Mouse (Mus musculus): ENCODE data around the gene Plppr2. TPM values are rescaled to one million over a fixed set of nuclear protein-coding genes. Genes with fewer than 3 reads are reported as not detected.

Gene Plppr2
- total and polyA plus RNA-seq, 2 experiments from 2014 or later, result 108 to 144 TPM

DNA sequence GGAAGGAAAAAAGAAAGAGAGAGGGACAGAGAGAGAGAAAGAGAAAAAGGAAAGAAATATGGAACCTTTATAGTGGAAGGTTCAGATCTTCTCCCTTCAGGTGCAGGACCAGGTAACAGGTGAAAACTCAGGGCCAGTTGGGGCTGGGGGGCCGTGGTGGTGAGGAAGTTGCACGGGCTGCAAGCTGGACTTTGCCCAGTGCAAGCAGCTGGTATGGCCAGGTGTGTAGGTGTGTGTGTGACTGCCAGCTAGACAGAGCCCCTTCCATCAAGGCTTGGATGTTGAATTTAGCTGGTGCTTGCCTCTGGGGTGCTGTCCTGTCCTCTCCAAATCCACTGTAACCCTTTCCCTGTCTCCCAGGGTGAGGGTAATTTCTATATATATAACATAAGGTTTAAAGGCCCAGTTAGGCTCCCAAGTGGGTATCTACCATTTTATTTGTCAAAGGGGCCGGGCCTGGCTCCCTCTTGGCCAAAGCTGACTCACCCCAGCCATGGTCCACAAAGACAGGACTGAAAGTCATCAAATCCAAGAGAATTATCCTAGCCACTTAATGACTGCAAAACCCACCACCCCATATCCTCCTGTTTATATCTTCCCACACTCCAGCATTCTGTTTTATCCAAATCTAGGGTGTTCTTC lies 19.9 kb upstream of the Plppr2 start:
- Histone ChIP-seq H3K36me3 (ENCODE audit: insufficient read depth) (peaks cover 21% of the 10 kb centered on the region), H3K9me3 (ENCODE audit: low read length) (no peaks in the 10 kb centered on the region), H3K4me3 (ENCODE audit: low read depth, low read length) (peak overlapping the region; percentile 68), H3K4me1 (ENCODE audit: insufficient read depth) (peaks cover 4% of the 10 kb centered on the region; the same call in 1 of the 2 replicates), H3K27ac (ENCODE audit: low read depth, low read length) (peak overlapping the region; percentile 92), H3K27me3 (ENCODE audit: insufficient read depth, low read length) (no peaks in the 10 kb centered on the region), H3K4me2 (ENCODE audit: low read depth) (peak overlapping the region; percentile 69), H3K9ac (peak overlapping the region; percentile 60)
- no peak for DNase-seq
- ATAC-seq, result no peak
- TF ChIP-seq CTCF (IDR thresholded peaks at IDR 0.05; ENCODE audit: low read depth), result no peak
- WGBS, result 75% methylated on average over 3 of the region's 3 CpGs

DNA sequence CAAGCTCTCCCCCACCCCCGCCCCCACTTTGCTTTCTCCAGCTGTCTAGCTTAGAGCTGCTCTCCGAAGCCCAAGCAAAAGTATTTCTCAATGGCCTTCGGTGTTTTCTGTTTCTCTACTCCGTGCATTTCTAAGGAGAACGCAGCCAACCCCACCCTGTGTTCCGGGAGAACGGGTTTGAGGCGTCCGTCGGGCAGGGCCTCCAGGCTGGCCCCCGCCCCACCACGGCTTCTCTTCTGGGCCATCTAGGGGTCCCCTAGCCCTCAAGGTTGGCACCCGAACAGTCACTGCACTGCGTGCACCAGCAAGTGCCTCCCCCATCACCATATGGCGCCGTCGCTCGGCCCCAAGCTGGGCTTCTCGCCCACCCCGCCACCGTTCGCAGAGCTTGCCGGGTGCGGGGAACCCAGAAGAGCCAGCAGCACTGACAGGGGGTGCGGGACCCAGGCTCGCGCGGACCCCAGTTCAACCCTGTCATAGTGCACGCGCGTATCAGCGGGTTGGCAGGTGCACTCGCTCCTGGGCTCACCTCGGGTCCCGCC lies 19.3 kb upstream of the Plppr2 start:
- 1% methylated on average over 35 of the region's 35 CpGs for WGBS
- ATAC-seq, result peak; percentile 86
- Histone ChIP-seq H3K27me3 (ENCODE audit: insufficient read depth, low read length) (no peaks in the 10 kb centered on the region), H3K4me3 (ENCODE audit: low read depth, low read length) (peak overlapping the region; percentile 68), H3K9me3 (ENCODE audit: low read length) (no peaks in the 10 kb centered on the region), H3K4me1 (ENCODE audit: insufficient read depth) (peaks cover 4% of the 10 kb centered on the region; the same call in 1 of the 2 replicates), H3K4me2 (ENCODE audit: low read depth) (peak overlapping the region; percentile 69), H3K36me3 (ENCODE audit: insufficient read depth) (peaks cover 21% of the 10 kb centered on the region), H3K9ac (peak overlapping the region; percentile 60), H3K27ac (ENCODE audit: low read depth, low read length) (peak overlapping the region; percentile 92)
- TF ChIP-seq CTCF (IDR thresholded peaks at IDR 0.05; ENCODE audit: low read depth), result no peak
- DNase-seq, result peak; percentile 84

DNA sequence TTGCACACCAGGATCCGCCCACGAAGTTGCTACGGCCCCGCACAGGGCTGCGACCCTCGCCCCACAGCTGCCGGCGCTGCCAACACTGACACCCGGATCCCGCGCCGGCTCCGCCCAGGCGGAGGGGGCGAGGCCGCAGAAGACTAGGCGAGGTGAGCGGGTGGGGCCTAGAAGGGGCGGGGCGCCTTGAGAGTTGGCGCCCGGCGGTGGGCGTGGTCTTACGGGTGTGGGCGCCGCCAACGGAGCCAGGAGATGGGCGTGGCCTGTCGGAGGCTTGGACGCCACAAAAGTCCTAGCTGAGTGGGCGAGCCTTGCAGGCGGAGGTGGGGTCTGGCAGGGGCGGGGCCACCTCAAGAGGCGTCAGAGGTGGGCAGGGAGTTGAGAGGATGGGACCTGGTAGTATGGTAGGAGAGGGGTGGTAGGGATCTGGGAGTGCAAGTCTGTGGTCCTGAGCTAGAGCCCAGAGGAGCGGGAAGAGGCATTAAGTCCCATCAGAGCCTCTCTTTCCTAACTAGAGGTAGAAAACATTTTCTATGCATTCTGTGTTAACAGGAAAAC lies 18.7 kb upstream of the Plppr2 start, which contains the start of gene Rab3d:
Gene Rab3d, minus strand, starts transcription at position 158 of the 558 bp plus-strand sequence.
- Histone ChIP-seq H3K4me2 (ENCODE audit: low read depth) (peak within 1 kb of the TSS; percentile 69), H3K27ac (ENCODE audit: low read depth, low read length) (peak within 1 kb of the TSS; percentile 92), H3K27me3 (ENCODE audit: insufficient read depth, low read length) (no peaks in the 10 kb centered on the region), H3K36me3 (ENCODE audit: insufficient read depth) (peaks cover 17% of the 10 kb centered on the region), H3K4me1 (ENCODE audit: insufficient read depth) (peaks cover 4% of the 10 kb centered on the region; the same call in 1 of the 2 replicates), H3K4me3 (ENCODE audit: low read depth, low read length) (peak within 1 kb of the TSS; percentile 68), H3K9me3 (ENCODE audit: low read length) (no peaks in the 10 kb centered on the region), H3K9ac (peak within 1 kb of the TSS; percentile 60)
- TF ChIP-seq CTCF (IDR thresholded peaks at IDR 0.05; ENCODE audit: low read depth), result no peak
- peak; percentile 94 for DNase-seq
- ATAC-seq, result peak; percentile 87
- 2% methylated on average over 36 of the region's 36 CpGs for WGBS

DNA sequence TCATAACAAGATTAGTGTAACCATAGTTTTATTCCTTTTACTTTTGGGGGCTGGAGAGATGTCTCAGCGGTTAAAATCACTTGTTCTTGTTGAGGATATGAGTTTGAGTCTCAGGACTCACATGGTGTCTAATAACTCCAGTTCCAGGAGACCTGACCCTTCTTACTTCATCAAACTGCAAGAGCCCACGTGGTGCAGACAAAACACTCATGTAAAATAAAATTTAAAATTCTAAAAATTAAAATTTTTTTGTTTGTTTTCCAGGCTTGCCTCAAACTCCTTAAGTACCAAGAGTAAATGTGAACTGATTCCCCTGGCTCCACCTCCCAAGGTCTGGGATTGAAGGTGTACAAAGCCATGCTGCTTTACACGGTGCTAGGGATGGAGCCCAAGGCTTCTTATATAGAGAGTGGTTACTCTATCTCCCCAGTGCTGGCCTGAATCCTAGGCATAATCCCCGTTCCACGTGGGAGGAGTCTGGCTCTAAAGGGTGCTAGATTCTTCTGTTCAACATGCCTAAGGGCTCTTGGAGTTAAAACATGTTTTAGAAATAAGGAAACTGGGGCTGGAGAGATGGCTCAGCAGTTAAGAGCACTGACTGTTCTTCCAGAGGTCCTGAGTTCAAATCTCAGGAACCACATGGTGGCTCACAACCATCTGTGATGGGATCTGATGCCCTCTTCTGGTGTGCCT lies 18.0 kb upstream of the Plppr2 start:
- no peak for ATAC-seq
- 18% methylated on average over 5 of the region's 5 CpGs for WGBS
- no peak for TF ChIP-seq CTCF (IDR thresholded peaks at IDR 0.05; ENCODE audit: low read depth)
- H3K4me3 ChIP-seq (ENCODE audit: low read depth, low read length), result peak overlapping the region; percentile 68; the same call in 1 of the 2 replicates
- H3K27me3 ChIP-seq (ENCODE audit: insufficient read depth, low read length), result no peaks in the 10 kb centered on the region
- H3K4me1 ChIP-seq (ENCODE audit: insufficient read depth), result peaks cover 4% of the 10 kb centered on the region; the same call in 1 of the 2 replicates
- DNase-seq, result no peak
- H3K9ac ChIP-seq, result no peak overlapping the region
- H3K9me3 ChIP-seq (ENCODE audit: low read length), result no peaks in the 10 kb centered on the region
- peaks cover 12% of the 10 kb centered on the region for H3K36me3 ChIP-seq (ENCODE audit: insufficient read depth)
- H3K4me2 ChIP-seq (ENCODE audit: low read depth), result peak overlapping the region; percentile 69
- H3K27ac ChIP-seq (ENCODE audit: low read depth, low read length), result no peak overlapping the region

DNA sequence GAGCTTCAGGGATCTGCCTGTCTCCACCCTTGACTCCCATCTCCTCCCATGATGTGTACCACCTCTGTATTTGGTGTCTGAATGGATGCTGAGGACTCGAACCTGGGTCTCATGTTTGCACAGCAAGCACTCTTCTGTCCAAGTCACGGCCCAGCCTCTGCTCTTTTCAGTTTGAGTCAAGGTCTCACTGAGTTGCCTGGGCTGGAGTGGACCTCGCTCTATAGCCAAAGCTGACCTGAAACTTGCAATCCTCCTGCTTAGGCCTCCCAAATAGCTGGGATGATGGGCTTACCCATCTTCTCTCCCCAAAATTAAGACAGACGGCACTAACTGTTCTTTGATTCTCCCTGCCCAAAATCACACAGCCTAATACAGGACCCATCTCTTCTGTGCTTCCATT lies 13.8 kb upstream of the Plppr2 start:
- H3K9ac ChIP-seq, result no peak overlapping the region
- H3K27me3 ChIP-seq (ENCODE audit: insufficient read depth, low read length), result no peaks in the 10 kb centered on the region
- H3K4me2 ChIP-seq (ENCODE audit: low read depth), result no peak overlapping the region
- TF ChIP-seq CTCF (IDR thresholded peaks at IDR 0.05; ENCODE audit: low read depth), result no peak
- H3K27ac ChIP-seq (ENCODE audit: low read depth, low read length), result no peak overlapping the region
- 96% methylated on average over 4 of the region's 4 CpGs for WGBS
- DNase-seq (no peak), ATAC-seq (no peak)
- 0 out of 2 replicates have a peak, but pooled peaks cover 3% of the 10 kb centered on the region for H3K36me3 ChIP-seq (ENCODE audit: insufficient read depth)
- peaks cover 10% of the 10 kb centered on the region; the same call in 1 of the 2 replicates for H3K4me1 ChIP-seq (ENCODE audit: insufficient read depth)
- H3K4me3 ChIP-seq (ENCODE audit: low read depth, low read length), result no peak overlapping the region
- H3K9me3 ChIP-seq (ENCODE audit: low read length), result no peaks in the 10 kb centered on the region

DNA sequence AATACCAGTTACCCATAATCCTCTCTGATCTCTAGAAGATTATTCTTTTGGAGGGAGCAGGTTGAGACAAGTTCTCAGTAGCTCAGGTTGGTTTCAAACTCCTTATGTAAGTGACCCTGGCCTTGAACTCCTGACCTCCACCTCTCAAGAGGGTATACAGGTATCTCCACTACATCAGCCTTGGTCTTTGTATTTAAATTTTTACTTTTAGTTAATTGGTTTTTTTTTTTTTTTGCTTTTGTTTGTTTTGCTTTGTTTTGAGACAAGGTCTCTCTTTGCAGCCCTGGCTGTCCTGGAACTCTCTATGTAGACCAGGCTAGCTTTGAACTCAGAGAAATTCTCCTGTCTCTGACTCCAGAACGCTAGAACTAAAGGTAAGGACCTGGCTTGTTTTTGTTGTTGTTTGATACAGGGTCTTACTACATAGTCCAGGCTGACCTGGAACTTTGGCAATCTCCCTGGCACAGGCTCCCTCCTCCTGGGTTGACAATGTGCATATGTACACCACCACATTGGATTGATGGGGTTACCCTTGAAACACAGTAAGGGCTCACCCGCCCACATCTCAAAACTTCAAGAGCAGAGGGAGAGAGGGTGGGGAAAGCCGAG lies 13.2 kb upstream of the Plppr2 start:
- ATAC-seq (no peak), DNase-seq (no peak)
- Histone ChIP-seq H3K4me1 (ENCODE audit: insufficient read depth) (peaks cover 10% of the 10 kb centered on the region; the same call in 1 of the 2 replicates), H3K36me3 (ENCODE audit: insufficient read depth) (0 out of 2 replicates have a peak, but pooled peaks cover 3% of the 10 kb centered on the region), H3K4me2 (ENCODE audit: low read depth) (no peak overlapping the region), H3K27ac (ENCODE audit: low read depth, low read length) (no peak overlapping the region), H3K4me3 (ENCODE audit: low read depth, low read length) (no peak overlapping the region), H3K9me3 (ENCODE audit: low read length) (no peaks in the 10 kb centered on the region), H3K27me3 (ENCODE audit: insufficient read depth, low read length) (no peaks in the 10 kb centered on the region), H3K9ac (no peak overlapping the region)
- WGBS, result 73% methylated on average over 3 of the region's 3 CpGs
- TF ChIP-seq CTCF (IDR thresholded peaks at IDR 0.05; ENCODE audit: low read depth), result no peak
